Mouse (Mus musculus) liver, embryonic 14.5 days (tissue): ENCODE results near the gene Egr4.

Experiments
- CTCF ChIP-seq: IDR thresholded peaks from 2 replicates; pipeline ENCODE4 v1.5.1; 2016; ENCODE audit warnings: antibody characterized with exemption, low read depth, control low read depth
- EP300 ChIP-seq: IDR thresholded peaks from 2 replicates; pipeline ENCODE4 v1.6.1; 2016; ENCODE audit warnings: antibody characterized with exemption, low read depth

DNA sequence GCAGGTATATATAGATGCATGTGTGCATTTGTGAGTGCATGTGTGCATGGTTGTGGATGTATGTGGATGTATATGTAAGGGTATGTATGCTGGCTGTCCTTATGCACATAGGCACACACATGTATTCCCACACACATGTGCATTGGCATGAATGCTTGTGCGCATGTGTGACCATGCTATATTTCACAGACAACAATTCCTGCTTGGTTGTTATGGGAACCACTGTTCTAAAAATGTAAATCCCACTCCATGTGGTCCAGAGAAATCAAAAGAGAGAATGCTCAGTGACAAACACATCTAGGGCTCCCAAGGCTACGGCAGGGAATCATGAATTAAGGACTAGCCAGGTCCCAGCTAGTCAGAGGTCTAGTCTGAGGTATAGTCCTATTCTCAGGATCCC, 8.5 kb downstream of the Egr4 start:
- TF ChIP-seq CTCF: no peak
- TF ChIP-seq EP300: no peak
